Mouse (Mus musculus) stomach, postnatal 0 days (tissue): ENCODE data around the gene Cd40.

Experiments used
- CTCF ChIP-seq: IDR thresholded peaks from 2 replicates; pipeline ENCODE4 v1.5.1; 2016; ENCODE audit warnings: antibody characterized with exemption, low read depth, mild to moderate bottlenecking, moderate library complexity
- EP300 ChIP-seq: optimal IDR thresholded peaks from 2 replicates; pipeline ENCODE3; 2016; ENCODE audit warnings: antibody characterized with exemption

GRCm38 (mm10) chr2:165027163-165027562 lies 28.3 kb upstream of the Cd40 start:
- no peak for TF ChIP-seq CTCF
- TF ChIP-seq EP300, result no peak
